ENCODE assay signal across 9 mouse cellular contexts in the genomic region with DNA sequence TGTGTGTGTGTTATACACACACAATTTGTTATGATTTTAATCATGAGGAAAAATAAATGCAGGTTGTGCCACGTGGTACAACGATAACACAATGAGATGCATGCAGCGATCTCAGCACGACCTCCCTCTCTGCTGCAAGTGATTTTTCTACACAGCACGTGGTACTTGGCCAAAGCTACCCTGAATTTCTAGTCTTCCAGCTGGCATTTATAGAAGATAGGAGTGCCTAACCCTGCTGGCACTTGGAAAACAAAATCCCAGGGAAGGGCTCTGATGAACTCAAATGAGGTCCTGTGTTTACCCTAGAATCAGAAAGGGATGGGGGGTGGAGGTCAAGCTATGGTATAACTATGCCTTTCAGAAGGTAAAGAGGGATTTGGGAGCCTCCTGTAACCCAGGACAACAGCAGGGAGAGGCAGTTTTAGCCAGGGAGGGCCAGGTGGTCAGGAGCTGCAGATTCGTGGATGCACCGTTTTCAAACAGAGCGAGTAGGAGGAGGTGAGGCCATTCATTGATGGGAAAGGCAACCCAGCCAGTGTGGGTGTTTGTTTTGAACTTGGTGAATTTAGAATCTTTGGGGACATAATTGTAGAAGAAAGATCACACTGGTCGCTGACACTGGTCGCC. TPM values are rescaled to one million over a fixed set of nuclear protein-coding genes. Genes with fewer than 3 reads are reported as not detected.
DNase-seq lines count a peak whose midpoint lies in the region; ATAC-seq and TF ChIP-seq lines count a peak whose summit lies in the region.
"Had no signal": no experiment of that assay in that cellular context is flagged by ENCODE, and none has a peak within 500 bp of the region (broad histone marks: within the 10 kb centered on the region; RNA-seq: fewer than 3 reads in every experiment).

No protein-coding gene starts in this region.

- DNase-seq in kidney, adult 2 months: no peak
- DNase-seq in kidney, postnatal 14 days: no peak
- DNase-seq in midbrain, embryonic 11.5 days (ENCODE audit: low spot score, missing footprints): no peak
- no peak for DNase-seq in frontal cortex, postnatal 25 days (ENCODE audit: low spot score in 2 of 2)
- no peak for DNase-seq in left cerebral cortex, adult 9 months (ENCODE audit: low spot score in 2 of 2)
- no peak for DNase-seq in thymus, postnatal 0 days (ENCODE audit: low spot score)

- H3K4me1 ChIP-seq in kidney, adult 2 months (ENCODE audit: control insufficient read depth, insufficient read depth, low read length): 0 out of 2 replicates have a peak, but pooled peaks cover 5% of the 10 kb centered on the region
- H3K4me1 ChIP-seq in brown adipose tissue, adult 24 weeks (ENCODE audit: control insufficient read depth, insufficient read depth, insufficient read length, low read length): peaks cover 24% of the 10 kb centered on the region
- peaks cover 19% of the 10 kb centered on the region for H3K4me1 ChIP-seq in hindbrain, embryonic 13.5 days (replicated peaks)
- H3K4me1 ChIP-seq in midbrain, embryonic 11.5 days (ENCODE audit: control insufficient read depth, insufficient read depth, low read length): peaks cover 6% of the 10 kb centered on the region; the same call in 1 of the 2 replicates

- no peak for ATAC-seq in hindbrain, embryonic 13.5 days (ENCODE audit: low FRiP score)
- no peak for ATAC-seq in midbrain, embryonic 11.5 days (ENCODE audit: low FRiP score)

- no peak overlapping the region for H3K9ac ChIP-seq in hindbrain, embryonic 13.5 days
- H3K9ac ChIP-seq in midbrain, embryonic 11.5 days (ENCODE audit: low read length): peak overlapping the region; percentile 9; the same call in 1 of the 2 replicates

- no peaks in the 10 kb centered on the region for H3K9me3 ChIP-seq in hindbrain, embryonic 13.5 days
- no peaks in the 10 kb centered on the region for H3K9me3 ChIP-seq in midbrain, embryonic 11.5 days (ENCODE audit: control insufficient read depth, low read length)
- H3K9me3 ChIP-seq: G1E had no signal

- H3K4me3 ChIP-seq in kidney, adult 2 months (ENCODE audit: insufficient read depth, low read depth, low read length): no peak overlapping the region
- peak overlapping the region; percentile 54; the same call in 1 of the 2 replicates for H3K4me3 ChIP-seq in brown adipose tissue, adult 24 weeks (ENCODE audit: insufficient read depth, low read depth, low read length)
- no peak overlapping the region for H3K4me3 ChIP-seq in hindbrain, embryonic 13.5 days
- H3K4me3 ChIP-seq in midbrain, embryonic 11.5 days (ENCODE audit: low read depth, low read length): no peak overlapping the region

- no peak overlapping the region for H3K4me2 ChIP-seq in hindbrain, embryonic 13.5 days
- peak overlapping the region; percentile 4; the same call in 1 of the 2 replicates for H3K4me2 ChIP-seq in midbrain, embryonic 11.5 days

- WGBS in kidney, adult 2 months: 77% methylated on average over 10 of the region's 10 CpGs
- WGBS in hindbrain, embryonic 13.5 days: 62% methylated on average over 10 of the region's 10 CpGs
- 70% methylated on average over 10 of the region's 10 CpGs for WGBS in midbrain, embryonic 11.5 days

- peak overlapping the region; percentile 78; the same call in 1 of the 2 replicates for H3K27ac ChIP-seq in kidney, adult 2 months (ENCODE audit: insufficient read depth, low read depth, low read length)
- peak overlapping the region; percentile 93 for H3K27ac ChIP-seq in brown adipose tissue, adult 24 weeks (replicated peaks; ENCODE audit: low read depth, low read length)
- peak overlapping the region; percentile 68; the same call in 1 of the 2 replicates for H3K27ac ChIP-seq in hindbrain, embryonic 13.5 days
- peak overlapping the region; percentile 10; the same call in 1 of the 2 replicates for H3K27ac ChIP-seq in midbrain, embryonic 11.5 days (ENCODE audit: low read depth, low read length)

- H3K36me3 ChIP-seq in kidney, adult 2 months (ENCODE audit: control insufficient read depth, insufficient read depth, low read length): no peaks in the 10 kb centered on the region
- H3K36me3 ChIP-seq in hindbrain, embryonic 13.5 days: no peaks in the 10 kb centered on the region
- no peaks in the 10 kb centered on the region for H3K36me3 ChIP-seq in midbrain, embryonic 11.5 days (ENCODE audit: control insufficient read depth, insufficient read depth, low read length)
- H3K36me3 ChIP-seq: G1E had no signal

- H3K27me3 ChIP-seq in kidney, adult 2 months (replicated peaks; ENCODE audit: control insufficient read depth, insufficient read depth, low read length): no peaks in the 10 kb centered on the region
- 0 out of 2 replicates have a peak, but pooled peaks cover 2% of the 10 kb centered on the region for H3K27me3 ChIP-seq in hindbrain, embryonic 13.5 days
- no peaks in the 10 kb centered on the region for H3K27me3 ChIP-seq in midbrain, embryonic 11.5 days (ENCODE audit: control insufficient read depth, insufficient read depth, low read length)

- no peak for TF ChIP-seq POLR2A in kidney, adult 2 months (IDR thresholded peaks at IDR 0.05; ENCODE audit: low read depth, low read length)

- no peak for TF ChIP-seq CTCF in kidney, adult 2 months (conservative IDR thresholded peaks at IDR 0.05; ENCODE audit: insufficient read depth, insufficient read length, low read depth, low read length)

RNA-seq across cellular contexts. Expression of a gene that starts 46.1 kb away (rescaled TPM):
- polyA plus RNA-seq in kidney, adult 2 months (2012; rRNA removed): 5.8 and 7.1 TPM in 2 replicates
- polyA plus RNA-seq in brown adipose tissue, adult 24 weeks (2012; ENCODE audit: insufficient read depth, insufficient read length, missing spikeins): 4.1 and 5.2 TPM in 2 replicates
- 24.3 and 24.4 TPM in 2 replicates for polyA plus RNA-seq in hindbrain, embryonic 13.5 days (2015; fragmentation: Nextera tagmentation; extraction: Ambion mirVana)
- 16.4 and 17.8 TPM in 2 replicates for polyA plus RNA-seq in midbrain, embryonic 11.5 days (2014; fragmentation: Nextera tagmentation; extraction: Ambion mirVana)
- 29.6 and 29.9 TPM in 2 replicates for polyA plus RNA-seq in thymus, postnatal 0 days (2015; fragmentation: Nextera tagmentation; extraction: Ambion mirVana)

Comparison
In these comparisons a context has a peak if more than half of its experiments do, and no peak if none do; other contexts are left out.
1. H3K27ac ChIP-seq: peak in every context shown above with its lines; median percentile 93 in brown adipose tissue, adult 24 weeks; 78 in kidney, adult 2 months; 68 in hindbrain, embryonic 13.5 days; 10 in midbrain, embryonic 11.5 days.